Mouse (Mus musculus) kidney, postnatal 0 days (tissue): ENCODE measurements around the gene Slc6a21. TPM values are rescaled to one million over a fixed set of nuclear protein-coding genes. Genes with fewer than 3 reads are reported as not detected.
A peak's percentile ranks its signal among the peaks of the same experiment; 100 is the strongest.

Source experiments
- ATAC-seq: fragments of 200-750 bp; cut with Nextera tagmentation; replicated peaks from 2 replicates; pipeline ENCODE4 v1.8.0; 2017; ENCODE audit warnings: low read depth, moderate number of reproducible peaks, moderate TSS enrichment, moderate library complexity; ENCODE audit not compliant: low FRiP score
- DNase-seq: peaks from one replicate; pipeline ENCODE4 v3.0.0-alpha.2; 2016; ENCODE audit warnings: low spot score
- H3K27ac ChIP-seq: fragments of 300-500 bp; sonication (generic); 2 replicates; pipeline ENCODE4 v1.5.1; 2014; ENCODE audit warnings: mild to moderate bottlenecking
- H3K27me3 ChIP-seq: fragments of 300-500 bp; sonication (generic); 2 replicates; pipeline ENCODE4 v1.6.1; 2014; ENCODE audit warnings: low read length, mixed read lengths; ENCODE audit not compliant: insufficient read depth
- H3K36me3 ChIP-seq: fragments of 300-500 bp; sonication (generic); 2 replicates; pipeline ENCODE4 v1.6.1; 2014; ENCODE audit warnings: low read length, mixed read lengths; ENCODE audit not compliant: insufficient read depth
- H3K4me1 ChIP-seq: fragments of 300-500 bp; sonication (generic); replicated peaks from 2 replicates; pipeline ENCODE4 v1.6.1; 2014; ENCODE audit warnings: antibody characterized with exemption, low read length, mixed read lengths; ENCODE audit not compliant: insufficient read depth
- H3K4me2 ChIP-seq: fragments of 300-500 bp; sonication (generic); 2 replicates; pipeline ENCODE4 v1.6.1; 2014; ENCODE audit warnings: mild to moderate bottlenecking, low read length, moderate library complexity, mixed read lengths
- H3K4me3 ChIP-seq: fragments of 300-500 bp; sonication (generic); replicated peaks from 2 replicates; pipeline ENCODE4 v1.5.1; 2014; ENCODE audit warnings: low read depth, low read length
- H3K9ac ChIP-seq: fragments of 300-500 bp; sonication (generic); 2 replicates; pipeline ENCODE4 v1.6.1; 2014; ENCODE audit warnings: low read depth, low read length
- H3K9me3 ChIP-seq: fragments of 300-500 bp; sonication (generic); replicated peaks from 2 replicates; pipeline ENCODE4 v1.6.1; 2016; ENCODE audit warnings: low read length, inconsistent platforms, mixed read lengths
- CTCF ChIP-seq: IDR thresholded peaks from 2 replicates; pipeline ENCODE4 v1.5.1; 2016; ENCODE audit warnings: antibody characterized with exemption, low read depth, mild to moderate bottlenecking, moderate library complexity
- WGBS: fragments of 180-500 bp; shearing (Covaris S2); extraction: QIAGEN DNeasy Blood & Tissue Kit; methylation state at CpG from one replicate; pipeline ENCODE4 v1.1.7; 2014; 5-methylcytosine and 5-hydroxymethylcytosine counted together
- polyA plus RNA-seq: library from polyadenylated mRNA; unstranded; fragments of >200 nt; fragmentation: Nextera tagmentation; extraction: Ambion mirVana; gene quantifications from 2 replicates; pipeline ENCODE4 v1.2.1, GENCODE M21; 2015

Slc6a21 gene
- polyA plus RNA-seq, 1 experiment from 2014 or later, result not detected

GRCm38 (mm10) chr7:45322245-45322644 is 44.9 kb downstream of the Slc6a21 start:
- WGBS, result 83% methylated on average over 4 of the region's 4 CpGs
- no peak overlapping the region for H3K27ac ChIP-seq
- no peak for TF ChIP-seq CTCF

GRCm38 (mm10) chr7:45323069-45323468 is 45.8 kb downstream of the Slc6a21 start:
- no peaks in the 10 kb centered on the region for H3K9me3 ChIP-seq
- no peaks in the 10 kb centered on the region for H3K27me3 ChIP-seq
- H3K9ac ChIP-seq, result no peak overlapping the region
- no peak for TF ChIP-seq CTCF
- H3K36me3 ChIP-seq, result 0 out of 2 replicates have a peak, but pooled peaks cover 19% of the 10 kb centered on the region
- ATAC-seq, result no peak; the same call in 1 of the 2 replicates
- no peak overlapping the region for H3K4me2 ChIP-seq
- 52% methylated on average over 5 of the region's 5 CpGs for WGBS
- H3K4me3 ChIP-seq, result no peak overlapping the region
- H3K4me1 ChIP-seq, result no peaks in the 10 kb centered on the region
- H3K27ac ChIP-seq, result no peak overlapping the region
- DNase-seq, result no peak

More at GRCm38 (mm10) chr7:45322245-45322644, 44.9 kb downstream of the Slc6a21 start:
- DNase-seq (no peak), ATAC-seq (no peak)
- no peaks in the 10 kb centered on the region for H3K9me3 ChIP-seq
- H3K9ac ChIP-seq, result no peak overlapping the region
- no peaks in the 10 kb centered on the region for H3K27me3 ChIP-seq
- no peaks in the 10 kb centered on the region for H3K4me1 ChIP-seq
- no peak overlapping the region for H3K4me2 ChIP-seq
- H3K36me3 ChIP-seq, result 0 out of 2 replicates have a peak, but pooled peaks cover 24% of the 10 kb centered on the region
- no peak overlapping the region for H3K4me3 ChIP-seq

DNA sequence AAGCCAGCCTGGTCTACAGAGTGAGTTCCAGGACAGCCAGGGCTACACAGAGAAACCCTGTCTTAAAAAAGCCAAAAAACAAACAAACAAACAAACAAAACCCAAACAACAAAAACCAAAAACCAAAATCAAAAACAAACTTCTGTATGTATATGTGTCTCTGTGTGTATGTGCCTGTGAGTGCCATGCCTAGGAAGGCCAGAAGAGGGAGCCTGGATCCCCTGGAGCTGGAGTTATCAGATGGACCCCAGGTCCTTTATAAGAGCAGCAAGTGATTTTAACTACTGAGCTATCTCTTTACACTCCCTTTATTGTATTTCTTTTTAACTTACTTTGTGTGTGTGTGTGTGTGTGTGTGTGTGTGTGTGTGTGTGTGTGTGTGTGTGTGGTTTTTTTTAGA is 48.5 kb downstream of the Slc6a21 start:
- H3K36me3 ChIP-seq, result 0 out of 2 replicates have a peak, but pooled peaks cover 19% of the 10 kb centered on the region
- H3K27ac ChIP-seq, result no peak overlapping the region
- DNase-seq, result no peak
- no peak for ATAC-seq
- H3K9ac ChIP-seq, result no peak overlapping the region
- H3K4me3 ChIP-seq, result no peak overlapping the region
- TF ChIP-seq CTCF, result peak; percentile 38; the same call in 1 of the 2 replicates
- H3K27me3 ChIP-seq, result no peaks in the 10 kb centered on the region
- H3K9me3 ChIP-seq, result no peaks in the 10 kb centered on the region
- no peak overlapping the region for H3K4me2 ChIP-seq
- no peaks in the 10 kb centered on the region for H3K4me1 ChIP-seq

DNA sequence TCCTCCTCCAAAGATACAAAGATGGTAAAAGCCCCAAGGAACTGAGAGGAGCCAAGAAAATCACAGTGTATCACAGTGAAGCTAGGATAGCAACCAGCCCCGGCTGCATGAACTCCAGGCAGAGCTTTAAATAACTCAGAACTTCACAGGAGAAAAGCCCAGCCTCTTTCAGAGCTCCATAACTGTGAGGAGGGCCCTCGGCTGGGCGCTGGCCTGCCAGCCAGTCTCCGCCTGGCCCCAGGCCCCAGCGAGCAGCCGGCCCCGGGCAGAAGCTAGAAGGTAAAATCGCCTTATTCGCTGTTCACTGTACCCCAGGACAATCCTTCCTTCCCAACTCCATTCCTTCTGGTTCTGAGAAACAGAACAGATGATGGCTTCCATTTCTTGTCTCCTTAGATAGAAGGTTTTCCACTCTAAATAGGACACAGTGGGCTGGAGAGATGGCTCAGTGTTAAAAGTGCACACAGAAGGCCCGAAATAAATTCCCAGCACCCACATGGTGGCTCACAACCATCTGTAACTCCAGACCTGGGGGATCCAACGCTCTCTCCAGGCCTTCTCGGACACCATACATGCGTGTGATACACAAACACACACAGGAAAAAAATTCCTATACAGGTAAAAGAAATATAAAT is 51.6 kb downstream of the Slc6a21 start:
- no peak for ATAC-seq

DNA sequence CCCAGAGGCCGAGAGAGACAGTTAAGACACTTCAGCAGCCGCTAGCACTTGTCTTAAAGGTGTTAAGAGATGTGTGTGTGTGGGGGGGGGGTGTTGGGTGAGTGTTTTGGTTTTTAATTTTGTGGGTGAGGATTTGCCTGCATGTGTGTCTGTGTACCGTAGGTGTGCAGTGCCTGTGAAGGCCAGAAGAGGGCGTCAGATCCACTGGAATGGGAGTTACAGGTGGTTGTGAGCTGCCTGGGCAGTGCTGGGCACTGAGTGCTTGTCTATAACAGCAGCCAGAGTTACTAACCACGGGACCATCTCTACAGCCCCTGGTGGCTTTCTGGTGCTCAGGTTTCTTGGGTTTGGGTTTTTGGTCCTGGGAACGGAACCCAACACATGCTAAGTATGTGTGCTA is 54.2 kb downstream of the Slc6a21 start:
- H3K9me3 ChIP-seq, result no peaks in the 10 kb centered on the region
- no peak overlapping the region for H3K27ac ChIP-seq
- TF ChIP-seq CTCF, result peak; percentile 23; the same call in 1 of the 2 replicates
- no peaks in the 10 kb centered on the region for H3K27me3 ChIP-seq
- H3K4me1 ChIP-seq, result peaks cover 9% of the 10 kb centered on the region
- DNase-seq (no peak), ATAC-seq (no peak)
- WGBS, result 87% methylated on average over 6 of the region's 6 CpGs
- no peak overlapping the region for H3K4me3 ChIP-seq
- H3K4me2 ChIP-seq, result no peak overlapping the region
- H3K36me3 ChIP-seq, result 0 out of 2 replicates have a peak, but pooled peaks cover 3% of the 10 kb centered on the region
- H3K9ac ChIP-seq, result no peak overlapping the region

More for the DNA sequence above, 51.6 kb downstream of the Slc6a21 start:
- Histone ChIP-seq H3K4me1 (peaks cover 6% of the 10 kb centered on the region; the same call in 1 of the 2 replicates), H3K27me3 (no peaks in the 10 kb centered on the region), H3K4me3 (no peak overlapping the region), H3K9ac (no peak overlapping the region), H3K4me2 (no peak overlapping the region), H3K27ac (no peak overlapping the region), H3K36me3 (0 out of 2 replicates have a peak, but pooled peaks cover 12% of the 10 kb centered on the region), H3K9me3 (no peaks in the 10 kb centered on the region)
- no peak for DNase-seq
- TF ChIP-seq CTCF, result no peak
- 79% methylated on average over 13 of the region's 13 CpGs for WGBS

DNA sequence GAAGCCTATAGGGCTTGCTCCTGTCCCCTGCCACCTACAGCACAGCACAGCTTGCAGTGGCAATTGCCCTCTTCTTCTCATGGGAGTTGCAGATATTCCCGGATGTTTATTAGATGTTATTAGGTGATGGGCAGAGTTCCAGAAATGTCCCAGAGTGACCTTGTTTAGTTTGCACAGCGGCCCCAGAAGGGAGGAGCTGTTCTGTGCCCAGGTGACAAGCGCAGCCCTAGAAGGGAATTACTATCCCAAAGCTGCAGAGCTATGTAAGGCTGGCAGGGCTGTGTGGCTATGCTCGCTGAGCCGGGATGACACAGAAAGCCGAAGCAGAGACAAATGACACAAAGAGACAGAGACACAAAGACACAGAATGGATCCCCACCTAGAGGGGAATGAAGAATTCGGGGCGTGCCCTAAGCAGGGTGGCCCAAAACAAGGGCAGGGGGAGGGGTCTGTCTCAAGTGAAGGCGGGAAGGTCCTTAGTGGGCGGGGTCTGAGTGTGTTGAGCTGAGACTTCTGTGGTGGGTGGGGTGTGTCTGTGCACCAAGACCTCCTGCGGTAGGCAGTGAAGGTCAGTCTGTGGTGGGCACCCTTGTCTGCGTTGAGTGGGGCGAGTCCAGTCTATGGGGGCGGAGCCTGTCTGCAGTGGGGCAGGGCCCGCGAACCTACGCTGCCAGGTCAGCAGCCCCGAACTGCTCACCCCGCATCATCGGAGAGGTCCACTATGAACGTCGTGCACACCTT is 55.5 kb downstream of the Slc6a21 start:
- ATAC-seq, result peak; percentile 63
- peak; percentile 86 for DNase-seq
- Histone ChIP-seq H3K9me3 (no peaks in the 10 kb centered on the region), H3K27ac (peak overlapping the region; percentile 90), H3K4me1 (peaks cover 11% of the 10 kb centered on the region), H3K9ac (peak overlapping the region; percentile 72), H3K36me3 (no peaks in the 10 kb centered on the region), H3K27me3 (no peaks in the 10 kb centered on the region), H3K4me3 (peak overlapping the region; percentile 62), H3K4me2 (peak overlapping the region; percentile 85)
- 1% methylated on average over 22 of the region's 22 CpGs for WGBS
- TF ChIP-seq CTCF, result no peak
